ENCODE assay signal across 14 mouse cellular contexts in the genomic region with DNA sequence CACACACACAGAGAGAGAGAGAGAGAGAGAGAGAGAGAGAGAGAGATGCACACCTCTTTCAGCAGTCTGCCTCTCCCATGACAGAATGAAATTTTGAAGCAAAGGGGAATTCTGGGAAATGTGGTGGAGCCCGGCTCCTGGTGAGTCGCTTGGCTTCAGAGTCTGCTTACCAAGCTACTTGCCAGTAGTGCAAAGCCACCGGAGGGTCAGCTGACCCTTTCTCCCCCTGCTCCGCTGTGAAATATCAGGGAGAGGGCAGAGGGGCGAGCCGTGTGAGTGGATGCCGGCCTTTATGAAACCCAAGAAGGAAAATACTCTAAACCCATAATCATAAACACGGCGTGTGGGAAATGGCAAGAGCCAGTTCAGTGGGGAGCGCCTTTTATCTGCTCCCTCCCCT.
DNase-seq lines count a peak whose midpoint lies in the region; ATAC-seq lines count a peak whose summit lies in the region.
"Had no signal": no experiment of that assay in that cellular context is flagged by ENCODE, and none has a peak within 500 bp of the region (broad histone marks: within the 10 kb centered on the region; RNA-seq: fewer than 3 reads in every experiment).

No protein-coding gene starts in this region.

- ATAC-seq in granulocyte monocyte progenitor cell, adult 5-6 weeks (replicated peaks; ENCODE audit: poor library complexity, severe bottlenecking) = no peak
- ATAC-seq: CD4-positive, CD25-positive, alpha-beta regulatory T cell, adult 4 months; midbrain, embryonic 16.5 days; Patski had no signal

- peak; percentile 20 for DNase-seq in cerebellum, adult 11-12 months
- no peak for DNase-seq in cerebellum, adult 11 months
- peak; percentile 50 for DNase-seq in left cerebral cortex, postnatal 4 days
- DNase-seq in left cerebral cortex, postnatal 10 days (ENCODE audit: extremely low spot score in 1 of 2, low spot score in 2 of 2) = no peak
- peak; percentile 21 to 22 for DNase-seq in cerebellum, postnatal 36 days
- no peak for DNase-seq in adrenal gland, adult 18-20 months (ENCODE audit: low spot score in 2 of 2)
- DNase-seq in testis, postnatal 14 days (ENCODE audit: low spot score) = no peak
- DNase-seq: kidney, adult 9 months; kidney, postnatal 36 days; lung, postnatal 4 days had no signal

- intact Hi-C loops in left cerebral cortex, postnatal 4 days (cut with DNase I) = no loop called here
- intact Hi-C loops in left cerebral cortex, postnatal 10 days (cut with DNase I) = no loop called here

Comparison
In these comparisons a context has a peak if more than half of its experiments do, and no peak if none do; other contexts are left out.
1. DNase-seq: peak in cerebellum, adult 11-12 months (single experiment), left cerebral cortex, postnatal 4 days (single experiment) and cerebellum, postnatal 36 days (2 of 2); none in cerebellum, adult 11 months (single experiment), left cerebral cortex, postnatal 10 days (0 of 2), adrenal gland, adult 18-20 months (0 of 2) and testis, postnatal 14 days (single experiment).